Mouse (Mus musculus) urinary bladder, postnatal 25 days (tissue): ENCODE measurements at regions not wholly inside any gene's neighbourhood (a gene's known extent, or its start where the extent isn't known, plus 50 kb on each side); places are given as distances from the start of the nearest gene placed in this dataset.

Experiments used
- DNase-seq: peaks from one replicate; pipeline ENCODE4 v3.0.0; 2022; ENCODE audit warnings: low spot score

GRCm38 (mm10) chr4:34340057-34340456, 210.7 kb upstream of the Akirin2 start:
- no peak for DNase-seq

DNA sequence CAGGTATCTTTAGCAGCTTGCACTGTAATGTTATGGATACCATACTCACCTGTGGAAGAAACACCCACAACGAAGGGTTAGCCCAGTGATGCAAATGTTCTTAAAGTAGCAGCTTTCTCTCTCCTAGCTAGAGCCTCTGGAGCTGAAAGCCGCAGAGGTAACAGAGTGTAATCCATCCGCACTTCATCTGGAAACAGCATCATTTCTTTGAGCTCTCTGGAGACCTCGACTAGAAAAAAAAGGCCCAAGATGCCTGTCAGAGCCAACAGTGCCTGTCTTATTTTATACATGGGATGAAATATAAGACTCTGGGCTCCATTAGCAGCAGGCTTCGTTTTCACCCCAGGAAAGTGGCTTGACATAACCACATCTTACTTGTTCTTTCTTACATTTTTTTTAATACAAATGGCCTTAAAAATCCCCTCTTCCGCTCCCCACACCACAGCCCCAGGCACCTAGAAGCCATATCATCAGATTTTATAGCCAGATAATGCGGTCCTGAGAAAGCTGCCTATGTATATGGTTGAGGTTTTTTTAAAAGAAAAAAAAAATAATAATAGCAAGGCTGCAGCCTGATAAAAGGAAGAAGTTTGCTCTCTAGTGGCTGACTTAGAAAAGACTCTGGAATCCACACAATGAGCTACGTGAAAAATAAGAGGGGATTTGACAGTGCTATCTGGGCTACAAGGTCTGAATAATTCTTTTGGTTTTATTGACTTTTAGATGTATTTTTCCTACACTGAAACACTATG, 179.3 kb upstream of the Akirin2 start:
- no peak for DNase-seq

DNA sequence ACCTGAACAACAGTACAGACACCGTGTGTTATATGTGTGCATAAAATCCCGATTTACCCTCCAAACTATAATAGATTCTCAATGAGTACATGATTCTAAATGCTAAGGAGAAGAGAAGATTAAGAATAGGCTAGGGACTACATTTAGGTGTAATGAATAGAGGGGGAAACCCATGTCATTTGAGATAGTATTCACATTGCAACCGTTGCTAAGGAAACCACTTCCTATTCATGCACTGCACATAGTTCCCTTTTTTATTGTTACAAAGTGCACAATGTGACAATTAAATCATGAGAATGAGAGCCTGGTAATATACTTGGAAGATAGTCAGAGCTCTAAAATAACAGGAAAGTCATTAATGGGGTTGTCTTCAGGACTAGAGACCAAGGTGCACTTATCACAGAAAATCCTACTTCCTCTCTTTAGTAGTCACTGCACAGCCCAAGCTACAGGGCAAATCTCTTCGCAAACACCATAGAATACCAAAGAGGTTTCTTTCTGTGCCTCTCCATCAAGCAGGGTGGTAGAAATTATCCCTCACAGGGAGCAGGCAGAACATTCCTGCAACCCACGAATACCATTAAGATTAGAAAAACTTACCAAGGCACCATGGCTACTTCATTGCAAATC, 164.3 kb upstream of the Akirin2 start:
- DNase-seq = no peak

DNA sequence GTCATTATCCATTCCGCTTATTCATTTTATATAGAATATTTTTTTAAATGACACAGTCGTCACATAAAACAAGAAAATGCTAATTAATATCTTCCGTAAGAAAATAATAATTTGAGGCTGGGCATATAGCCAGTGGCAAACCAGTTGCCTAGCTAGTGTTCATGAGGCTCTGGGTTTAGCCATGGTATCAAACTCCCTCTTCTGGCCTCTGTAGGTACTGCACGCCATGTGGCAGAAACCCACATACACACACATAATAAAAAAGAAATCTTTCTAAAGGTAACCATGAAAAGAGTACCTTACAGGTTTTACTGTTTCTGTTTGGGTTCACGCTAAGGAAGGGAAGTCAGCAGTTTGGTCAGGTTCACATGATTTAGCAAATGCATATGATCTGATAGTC, 159.2 kb upstream of the Akirin2 start:
- DNase-seq = no peak

- DNase-seq = no peak
Observed at GRCm38 (mm10) chr4:34403061-34403460, 147.7 kb upstream of the Akirin2 start.

- DNase-seq = no peak
Observed at GRCm38 (mm10) chr4:34407181-34407580, 143.6 kb upstream of the Akirin2 start.

GRCm38 (mm10) chr4:34420970-34421369, 129.8 kb upstream of the Akirin2 start:
- DNase-seq = no peak

DNA sequence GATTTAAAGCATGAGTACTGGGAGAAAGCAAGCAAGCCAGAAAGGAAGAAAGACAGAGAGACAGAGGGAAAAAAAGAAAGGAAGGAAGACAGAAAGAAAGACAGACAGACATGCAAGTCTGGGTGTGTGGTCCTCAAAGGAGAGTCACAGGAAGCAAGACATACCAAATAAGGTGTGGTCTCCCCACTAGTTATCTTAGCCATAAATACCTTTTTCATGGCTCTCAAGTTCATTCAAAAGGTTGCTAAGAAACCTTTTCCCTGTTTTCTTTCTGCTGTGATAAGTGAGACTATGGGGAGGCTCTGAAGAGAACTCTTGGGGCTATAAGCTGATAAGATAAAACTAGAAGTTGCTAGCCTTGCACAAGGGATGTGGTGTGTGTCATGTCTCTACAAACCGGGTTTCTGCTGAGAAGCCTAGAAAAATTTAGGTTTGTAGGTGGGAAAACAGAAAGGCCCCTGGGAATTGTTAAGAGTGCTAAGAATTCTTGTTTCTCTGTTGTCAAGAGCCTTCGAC, 126.5 kb upstream of the Akirin2 start:
- no peak for DNase-seq

- DNase-seq = no peak
Observed at GRCm38 (mm10) chr4:34429003-34429402, 121.7 kb upstream of the Akirin2 start.

DNA sequence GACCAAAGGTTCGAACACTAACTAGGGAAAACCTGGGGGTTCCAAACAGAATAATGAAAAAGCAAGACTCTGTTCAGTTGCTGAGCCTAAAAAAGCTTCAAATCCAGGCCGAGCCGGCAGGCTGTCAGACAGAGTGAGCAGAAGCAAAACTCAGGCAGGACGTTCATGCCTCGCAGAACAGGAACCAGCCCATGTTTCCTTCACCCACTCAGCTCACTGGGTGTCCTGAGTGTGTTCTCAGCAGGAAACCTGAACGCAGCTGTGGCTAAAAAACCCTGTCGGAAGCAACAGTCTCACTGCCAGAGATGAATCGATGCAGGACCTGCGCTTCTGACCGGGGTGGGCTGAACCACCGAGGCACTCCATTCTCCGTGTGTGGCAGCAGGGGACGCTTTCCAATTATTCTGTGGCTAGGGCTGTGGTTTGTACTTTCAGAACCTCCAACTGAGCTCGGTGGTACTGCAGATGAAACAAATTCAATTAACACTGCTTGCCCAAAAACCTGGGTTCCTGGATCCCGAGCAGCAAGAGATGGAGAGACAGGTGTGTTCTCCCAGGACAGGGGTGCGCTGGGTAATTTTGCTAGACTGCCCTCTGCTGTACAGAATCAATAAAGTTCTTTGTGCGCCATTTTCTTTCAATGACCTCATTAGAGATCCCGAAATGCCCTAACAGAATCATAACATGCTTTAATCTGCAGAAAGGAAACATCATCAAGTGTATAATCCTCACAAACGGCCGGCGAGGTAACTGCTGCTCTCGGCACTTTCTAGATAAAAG, 121.1 kb upstream of the Akirin2 start:
- no peak for DNase-seq

GRCm38 (mm10) chr4:34437316-34437715, 113.4 kb upstream of the Akirin2 start:
- no peak for DNase-seq

- DNase-seq = no peak
Observed at GRCm38 (mm10) chr4:34449582-34449981, 101.2 kb upstream of the Akirin2 start.

DNA sequence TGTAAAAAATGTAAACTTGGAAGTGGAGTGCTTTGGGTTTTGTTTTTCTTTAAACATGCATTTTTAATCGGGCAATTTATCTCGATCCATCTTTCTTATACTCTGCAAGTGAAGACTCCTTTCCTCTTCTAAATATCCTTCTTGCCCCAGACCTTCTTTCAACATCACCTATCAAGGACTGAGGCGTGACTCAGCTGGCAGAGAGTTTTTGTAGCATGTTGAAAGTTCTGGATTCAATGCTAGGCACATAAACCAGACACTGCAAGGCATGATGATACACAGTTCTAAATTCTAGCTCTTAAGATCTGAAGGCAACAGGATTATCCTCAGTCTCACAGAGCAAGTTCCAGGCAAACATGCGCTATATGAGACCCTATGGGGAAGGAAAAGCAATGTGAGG, 88.1 kb upstream of the Akirin2 start:
- no peak for DNase-seq

- DNase-seq = no peak
Observed at GRCm38 (mm10) chr4:34465845-34466244, 84.9 kb upstream of the Akirin2 start.

- DNase-seq = no peak
Observed at GRCm38 (mm10) chr4:34466309-34466708, 84.4 kb upstream of the Akirin2 start.

GRCm38 (mm10) chr4:34468096-34468495, 82.6 kb upstream of the Akirin2 start:
- DNase-seq = no peak

- no peak for DNase-seq
Observed at GRCm38 (mm10) chr4:34475792-34476448, 74.8 kb upstream of the Akirin2 start.

GRCm38 (mm10) chr4:34484273-34484672, 66.5 kb upstream of the Akirin2 start:
- DNase-seq = no peak

DNA sequence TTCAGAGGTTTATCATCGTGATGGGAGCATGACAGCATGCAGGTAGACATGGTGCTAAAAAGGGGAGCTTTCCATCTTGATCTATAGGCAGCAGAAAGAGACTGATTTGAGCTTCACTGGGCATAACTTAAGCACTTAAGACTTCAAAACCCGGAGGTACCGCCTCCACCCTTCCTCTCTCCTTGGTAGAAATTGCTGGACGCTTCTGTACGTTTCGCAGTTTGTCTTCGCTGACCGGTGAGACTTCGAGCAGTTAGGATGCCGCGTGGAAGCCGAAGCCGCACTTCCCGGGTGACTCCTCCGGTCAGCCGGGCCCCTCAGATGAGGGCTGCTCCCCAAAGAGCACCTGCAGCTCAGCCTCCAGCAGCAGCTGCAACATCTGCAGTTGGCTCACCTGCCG, 65.2 kb upstream of the Akirin2 start:
- no peak for DNase-seq

DNA sequence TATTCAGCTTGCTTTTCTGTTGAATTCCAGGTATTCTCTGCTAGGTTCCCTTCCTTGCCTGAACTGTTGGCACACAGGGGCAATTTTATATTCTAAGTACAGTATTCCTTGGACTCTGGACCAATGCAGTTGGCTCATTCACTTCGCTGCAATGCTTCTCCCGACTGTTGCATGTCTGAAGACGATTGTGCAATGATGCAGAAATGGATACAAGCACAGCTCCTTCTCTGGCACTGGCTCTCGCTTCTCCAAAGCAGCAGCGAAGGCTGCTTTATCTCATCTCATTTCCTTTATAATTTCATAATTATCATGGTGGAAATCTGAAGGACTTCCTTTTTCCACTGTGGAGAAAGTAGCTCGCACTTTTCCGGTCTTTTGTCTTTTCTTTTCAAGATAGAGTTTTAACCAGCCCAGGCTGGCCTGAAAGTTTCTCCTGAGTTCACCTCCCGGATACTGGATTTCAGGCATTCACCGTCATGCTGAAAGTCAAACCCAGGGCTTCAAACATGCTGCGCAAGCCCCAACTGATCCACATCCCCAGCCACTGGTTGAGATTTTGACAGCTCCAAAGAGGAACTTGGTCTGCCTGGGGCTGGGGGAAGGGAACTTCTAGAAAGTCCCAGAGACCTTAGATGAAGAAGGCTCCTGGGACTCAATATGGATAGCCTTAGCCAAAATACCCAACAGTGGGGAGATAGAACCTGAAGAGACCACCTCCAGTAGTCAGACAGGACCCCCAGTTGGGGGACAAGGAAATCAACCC, 55.6 kb upstream of the Akirin2 start:
- no peak for DNase-seq

DNA sequence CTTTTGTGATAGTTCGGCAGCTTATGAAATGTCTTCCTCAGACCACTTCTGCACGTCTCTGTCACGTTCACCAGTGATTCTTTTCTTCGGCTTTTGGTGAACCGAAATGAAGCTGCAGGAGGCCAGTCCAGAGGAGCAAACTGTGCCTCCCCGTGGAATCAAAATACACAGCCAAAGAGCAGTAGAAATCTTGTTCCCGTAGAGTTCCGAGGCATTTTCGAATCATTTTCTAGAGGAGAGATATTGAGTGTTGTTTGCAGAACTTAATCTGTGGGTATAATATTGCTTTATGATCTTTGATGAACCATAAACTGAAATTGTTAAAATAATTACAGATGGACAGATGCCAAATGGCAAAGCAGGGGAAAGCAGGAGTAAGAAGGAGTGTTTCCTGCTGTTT, 52.4 kb upstream of the Akirin2 start:
- DNase-seq = no peak

DNA sequence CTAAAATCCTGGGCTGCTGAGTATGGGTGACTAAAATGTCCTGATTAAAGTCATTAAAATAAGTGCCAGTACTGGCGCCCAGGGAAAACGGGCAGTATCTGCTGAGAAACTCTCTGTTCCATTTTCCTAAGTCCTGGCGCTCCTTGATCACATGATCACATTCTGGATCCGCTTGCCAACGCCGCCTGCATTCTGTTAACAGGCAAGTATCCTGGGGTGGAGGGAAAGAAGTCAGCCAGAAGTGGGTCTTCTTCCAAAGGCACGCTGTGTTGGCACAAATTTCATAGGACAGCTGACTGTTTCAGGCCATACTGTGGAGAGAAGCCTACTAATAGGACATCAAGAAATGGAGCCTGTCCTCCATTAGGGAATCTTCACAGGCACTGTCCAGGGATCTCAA, 52.0 kb upstream of the Akirin2 start:
- no peak for DNase-seq
